10 mouse cellular contexts compared by ENCODE assay signal in the genomic region with DNA sequence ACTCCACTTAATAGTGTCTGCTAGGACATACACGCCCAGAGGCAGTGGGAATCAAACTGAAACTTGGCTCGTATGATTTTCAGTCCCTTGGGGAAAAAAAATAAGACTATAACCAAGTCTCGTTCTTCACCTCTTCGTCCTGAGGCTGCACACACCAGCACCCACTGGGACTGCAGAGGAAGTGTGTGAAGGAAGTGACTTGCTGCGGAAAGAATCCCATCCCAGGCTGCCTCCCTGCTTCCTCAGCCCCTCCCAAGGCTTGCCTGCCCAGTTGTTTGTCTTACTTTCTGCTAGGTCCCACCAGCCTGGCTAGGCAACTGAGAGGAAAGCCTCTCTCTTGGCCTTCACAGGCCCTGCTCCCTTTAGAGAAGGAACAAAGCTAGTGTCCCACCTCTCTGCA. TPM values are rescaled to one million over a fixed set of nuclear protein-coding genes. Genes with fewer than 3 reads are reported as not detected.
DNase-seq lines count a peak whose midpoint lies in the region; ATAC-seq and TF ChIP-seq lines count a peak whose summit lies in the region.
"Had no signal": no experiment of that assay in that cellular context is flagged by ENCODE, and none has a peak within 500 bp of the region (broad histone marks: within the 10 kb centered on the region; RNA-seq: fewer than 3 reads in every experiment).

No protein-coding gene starts in this region.

- no peak for TF ChIP-seq EP300 in liver, postnatal 0 days (IDR thresholded peaks at IDR 0.05; ENCODE audit: low read depth)

- 0 out of 2 replicates have a peak overlapping the region, but pooled peaks have one; percentile 37 for H3K27ac ChIP-seq in neural tube, embryonic 15.5 days (replicated peaks)
- H3K27ac ChIP-seq in liver, postnatal 0 days (ENCODE audit: low read depth): peak overlapping the region; percentile 36; the same call in 1 of the 2 replicates
- H3K27ac ChIP-seq in hindbrain, embryonic 12.5 days: no peak overlapping the region
- no peak overlapping the region for H3K27ac ChIP-seq in hindbrain, embryonic 13.5 days
- H3K27ac ChIP-seq: hindbrain, embryonic 15.5 days had no signal

- no peaks in the 10 kb centered on the region for H3K9me3 ChIP-seq in neural tube, embryonic 15.5 days (replicated peaks)
- no peaks in the 10 kb centered on the region for H3K9me3 ChIP-seq in liver, postnatal 0 days (ENCODE audit: low read length)
- no peaks in the 10 kb centered on the region for H3K9me3 ChIP-seq in hindbrain, embryonic 12.5 days (replicated peaks)
- no peaks in the 10 kb centered on the region for H3K9me3 ChIP-seq in hindbrain, embryonic 13.5 days
- H3K9me3 ChIP-seq: hindbrain, embryonic 15.5 days; megakaryocyte, embryonic 14.5 days had no signal

- peaks cover 68% of the 10 kb centered on the region for H3K36me3 ChIP-seq in neural tube, embryonic 15.5 days
- H3K36me3 ChIP-seq in liver, postnatal 0 days (replicated peaks; ENCODE audit: insufficient read depth, low read length): peaks cover 13% of the 10 kb centered on the region
- peaks cover 87% of the 10 kb centered on the region for H3K36me3 ChIP-seq in hindbrain, embryonic 12.5 days
- peaks cover 85% of the 10 kb centered on the region for H3K36me3 ChIP-seq in hindbrain, embryonic 13.5 days

- WGBS in neural tube, embryonic 15.5 days: 86% methylated on average over 5 of the region's 5 CpGs
- WGBS in liver, postnatal 0 days (ENCODE audit: insufficient replicate concordance): 35% methylated on average over 5 of the region's 5 CpGs
- 83% methylated on average over 5 of the region's 5 CpGs for whole genome bisulfite sequencing in hindbrain, embryonic 12.5 days
- 82% methylated on average over 5 of the region's 5 CpGs for WGBS in hindbrain, embryonic 13.5 days

- H3K27me3 ChIP-seq in neural tube, embryonic 15.5 days (replicated peaks): no peaks in the 10 kb centered on the region
- H3K27me3 ChIP-seq in liver, postnatal 0 days (ENCODE audit: insufficient read depth, low read length): no peaks in the 10 kb centered on the region
- no peaks in the 10 kb centered on the region for H3K27me3 ChIP-seq in hindbrain, embryonic 12.5 days
- H3K27me3 ChIP-seq in hindbrain, embryonic 13.5 days: no peaks in the 10 kb centered on the region
- H3K27me3 ChIP-seq: hindbrain, embryonic 15.5 days; megakaryocyte, embryonic 14.5 days had no signal

- H3K4me3 ChIP-seq in neural tube, embryonic 15.5 days (replicated peaks): no peak overlapping the region
- H3K4me3 ChIP-seq in liver, postnatal 0 days (ENCODE audit: low read depth, low read length): no peak overlapping the region
- H3K4me3 ChIP-seq in hindbrain, embryonic 12.5 days: no peak overlapping the region
- H3K4me3 ChIP-seq in hindbrain, embryonic 13.5 days: no peak overlapping the region
- H3K4me3 ChIP-seq: hindbrain, embryonic 15.5 days; megakaryocyte, embryonic 14.5 days had no signal

- ATAC-seq in neural tube, embryonic 15.5 days (ENCODE audit: low FRiP score): no peak
- no peak for ATAC-seq in liver, postnatal 0 days
- ATAC-seq in hindbrain, embryonic 12.5 days (ENCODE audit: low FRiP score): no peak
- ATAC-seq in hindbrain, embryonic 13.5 days (ENCODE audit: low FRiP score): no peak

- H3K4me1 ChIP-seq in neural tube, embryonic 15.5 days: no peaks in the 10 kb centered on the region
- H3K4me1 ChIP-seq in liver, postnatal 0 days (ENCODE audit: insufficient read depth): peaks cover 11% of the 10 kb centered on the region
- H3K4me1 ChIP-seq in hindbrain, embryonic 12.5 days: no peaks in the 10 kb centered on the region
- no peaks in the 10 kb centered on the region for H3K4me1 ChIP-seq in hindbrain, embryonic 13.5 days (replicated peaks)
- H3K4me1 ChIP-seq: hindbrain, embryonic 15.5 days had no signal

- no peak overlapping the region for H3K9ac ChIP-seq in neural tube, embryonic 15.5 days (replicated peaks)
- no peak overlapping the region for H3K9ac ChIP-seq in liver, postnatal 0 days (replicated peaks)
- H3K9ac ChIP-seq in hindbrain, embryonic 12.5 days: no peak overlapping the region
- no peak overlapping the region for H3K9ac ChIP-seq in hindbrain, embryonic 13.5 days
- H3K9ac ChIP-seq: hindbrain, embryonic 15.5 days had no signal

- intact Hi-C loops in heart, postnatal 10 days (cut with DNase I): loop anchor here (5.0 kb wide), 1 partner anchor 37 kb away; no protein-coding TSS in a partner anchor

- TF ChIP-seq CTCF in liver, postnatal 0 days (IDR thresholded peaks at IDR 0.05; ENCODE audit: low read depth): no peak

- DNase-seq in neural tube, embryonic 10.5 days (ENCODE audit: extremely low spot score, low spot score): no peak
- DNase-seq in heart, postnatal 10 days: peak; percentile 67 to 70
- no peak for DNase-seq in liver, postnatal 0 days
- no peak for DNase-seq in thymus, postnatal 36 days
- DNase-seq in layer of hippocampus, adult 11-12 months (ENCODE audit: low spot score): no peak

- no peak overlapping the region for H3K4me2 ChIP-seq in neural tube, embryonic 15.5 days
- H3K4me2 ChIP-seq in liver, postnatal 0 days (ENCODE audit: low read depth, low read length): no peak overlapping the region
- H3K4me2 ChIP-seq in hindbrain, embryonic 12.5 days (replicated peaks): no peak overlapping the region
- no peak overlapping the region for H3K4me2 ChIP-seq in hindbrain, embryonic 13.5 days
- H3K4me2 ChIP-seq: hindbrain, embryonic 15.5 days had no signal

RNA-seq across cellular contexts. Expression of a gene that starts 20.9 kb away (rescaled TPM):
- polyA plus RNA-seq in neural tube, embryonic 15.5 days (2015; fragmentation: Nextera tagmentation; extraction: Ambion mirVana): 78.0 and 89.4 TPM in 2 replicates
- total RNA-seq in heart, postnatal 10 days (2021): 10 to 100 TPM; 42.9 to 46.0 TPM
- 30.3 and 33.1 TPM in 2 replicates for polyA plus RNA-seq in liver, postnatal 0 days (2015; fragmentation: Nextera tagmentation; extraction: Ambion mirVana)
- polyA plus RNA-seq in hindbrain, embryonic 12.5 days (2016; fragmentation: Nextera tagmentation; extraction: Ambion mirVana): 113 and 118 TPM in 2 replicates
- polyA plus RNA-seq in hindbrain, embryonic 13.5 days (2015; fragmentation: Nextera tagmentation; extraction: Ambion mirVana): 97.7 and 98.1 TPM in 2 replicates

RNA-seq across cellular contexts. Expression of a gene that starts 21.8 kb away (rescaled TPM):
- polyA plus RNA-seq in neural tube, embryonic 15.5 days (2015; fragmentation: Nextera tagmentation; extraction: Ambion mirVana): 34.7 and 36.8 TPM in 2 replicates
- 10 to 100 TPM; 39.6 to 42.4 TPM for total RNA-seq in heart, postnatal 10 days (2021)
- 18.9 and 19.5 TPM in 2 replicates for polyA plus RNA-seq in liver, postnatal 0 days (2015; fragmentation: Nextera tagmentation; extraction: Ambion mirVana)
- polyA plus RNA-seq in hindbrain, embryonic 12.5 days (2016; fragmentation: Nextera tagmentation; extraction: Ambion mirVana): 36.5 and 39.6 TPM in 2 replicates
- polyA plus RNA-seq in hindbrain, embryonic 13.5 days (2015; fragmentation: Nextera tagmentation; extraction: Ambion mirVana): 38.4 TPM in 2 replicates

RNA-seq across cellular contexts. Expression of a gene that starts 51.9 kb away (rescaled TPM):
- polyA plus RNA-seq in neural tube, embryonic 15.5 days (2015; fragmentation: Nextera tagmentation; extraction: Ambion mirVana): 25.9 and 33.0 TPM in 2 replicates
- 10 to 100 TPM; 26.7 to 28.0 TPM for total RNA-seq in heart, postnatal 10 days (2021)
- polyA plus RNA-seq in liver, postnatal 0 days (2015; fragmentation: Nextera tagmentation; extraction: Ambion mirVana): 64.7 and 65.3 TPM in 2 replicates
- polyA plus RNA-seq in hindbrain, embryonic 12.5 days (2016; fragmentation: Nextera tagmentation; extraction: Ambion mirVana): 40.2 and 42.8 TPM in 2 replicates
- 37.9 and 39.3 TPM in 2 replicates for polyA plus RNA-seq in hindbrain, embryonic 13.5 days (2015; fragmentation: Nextera tagmentation; extraction: Ambion mirVana)

Comparison
In these comparisons a context has a peak if more than half of its experiments do, and no peak if none do; other contexts are left out.
1. H3K27ac ChIP-seq: peak in neural tube, embryonic 15.5 days (single experiment) and liver, postnatal 0 days (single experiment); none in hindbrain, embryonic 12.5 days (single experiment) and hindbrain, embryonic 13.5 days (single experiment).
2. DNase-seq: peak in heart, postnatal 10 days (2 of 2); none in neural tube, embryonic 10.5 days (single experiment), liver, postnatal 0 days (single experiment), thymus, postnatal 36 days (0 of 2) and layer of hippocampus, adult 11-12 months (single experiment).